8 mouse cellular contexts compared by ENCODE assay signal in the genomic region with DNA sequence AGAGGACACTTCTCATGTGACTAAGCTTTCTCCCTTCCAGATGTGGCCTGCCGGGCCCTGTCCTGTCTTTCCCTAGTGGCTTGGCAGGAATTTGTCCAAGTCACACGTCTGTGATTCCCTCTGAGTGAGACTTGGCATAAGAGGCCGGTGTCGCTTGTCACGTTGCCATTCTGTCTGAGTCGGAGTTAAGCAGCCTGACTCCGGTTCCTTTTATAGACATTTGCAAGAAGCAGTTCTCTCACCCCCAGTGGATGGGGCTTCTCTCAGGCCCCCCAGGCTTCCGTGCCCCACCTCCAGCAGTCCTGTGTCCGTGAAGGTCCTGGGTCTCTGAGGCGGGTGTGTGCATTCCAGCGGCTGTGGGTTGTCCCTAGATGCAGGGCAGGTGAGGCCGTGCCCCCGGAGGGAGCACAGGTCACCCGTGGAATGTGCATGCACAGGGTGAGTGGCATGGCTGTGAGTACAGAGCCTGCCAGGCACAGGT. TPM values are rescaled to one million over a fixed set of nuclear protein-coding genes. Genes with fewer than 3 reads are reported as not detected.
A peak's percentile ranks its signal among the peaks of the same experiment; 100 is the strongest.
DNase-seq lines count a peak whose midpoint lies in the region; ATAC-seq and TF ChIP-seq lines count a peak whose summit lies in the region.

No protein-coding gene starts in this region.

- peaks cover 56% of the 10 kb centered on the region for H3K4me1 ChIP-seq in heart, postnatal 0 days (ENCODE audit: control insufficient read depth, insufficient read depth)
- H3K4me1 ChIP-seq in midbrain, embryonic 11.5 days (ENCODE audit: control insufficient read depth, insufficient read depth, low read length) = peaks cover 31% of the 10 kb centered on the region

- H3K27me3 ChIP-seq in heart, postnatal 0 days (ENCODE audit: control insufficient read depth, insufficient read depth, low read length) = no peaks in the 10 kb centered on the region
- no peaks in the 10 kb centered on the region for H3K27me3 ChIP-seq in midbrain, embryonic 11.5 days (ENCODE audit: control insufficient read depth, insufficient read depth, low read length)

- peak overlapping the region; percentile 99 for H3K4me3 ChIP-seq in heart, postnatal 0 days (ENCODE audit: low read depth, low read length)
- H3K4me3 ChIP-seq in midbrain, embryonic 11.5 days (ENCODE audit: low read depth, low read length) = peak overlapping the region; percentile 99; the same call in 1 of the 2 replicates

- H3K4me2 ChIP-seq in heart, postnatal 0 days (ENCODE audit: low read depth, low read length) = peak overlapping the region; percentile 91
- H3K4me2 ChIP-seq in midbrain, embryonic 11.5 days = peak overlapping the region; percentile 87

- peak overlapping the region; percentile 99 for H3K27ac ChIP-seq in heart, postnatal 0 days (ENCODE audit: low read depth)
- no peak overlapping the region for H3K27ac ChIP-seq in midbrain, embryonic 11.5 days (ENCODE audit: low read depth, low read length)

- no peak for TF ChIP-seq CTCF in heart, postnatal 0 days (IDR thresholded peaks at IDR 0.05; ENCODE audit: low read depth)

- intact Hi-C loops in left cerebral cortex, postnatal 14 days (cut with DNase I) = no loop called here
- intact Hi-C loops in left cerebral cortex, postnatal 10 days (cut with DNase I) = loop anchor here (10.0 kb wide), 1 partner anchor 117 kb away; no protein-coding TSS in a partner anchor

- 10% methylated on average over 14 of the region's 14 CpGs for WGBS in heart, postnatal 0 days
- 41% methylated on average over 14 of the region's 14 CpGs for WGBS in midbrain, embryonic 11.5 days

- TF ChIP-seq EP300 in heart, postnatal 0 days (IDR thresholded peaks at IDR 0.05; ENCODE audit: low read depth) = peak; percentile 91

- peak; percentile 66 for ATAC-seq in heart, postnatal 0 days (ENCODE audit: insufficient read depth, low read depth)
- ATAC-seq in midbrain, embryonic 11.5 days (ENCODE audit: low FRiP score) = no peak

- H3K9ac ChIP-seq in heart, postnatal 0 days (replicated peaks; ENCODE audit: low read depth, low read length) = peak overlapping the region; percentile 99
- peak overlapping the region; percentile 93; the same call in 1 of the 2 replicates for H3K9ac ChIP-seq in midbrain, embryonic 11.5 days (ENCODE audit: low read length)

- H3K9me3 ChIP-seq in heart, postnatal 0 days (replicated peaks; ENCODE audit: control insufficient read depth, low read length) = no peaks in the 10 kb centered on the region
- no peaks in the 10 kb centered on the region for H3K9me3 ChIP-seq in midbrain, embryonic 11.5 days (ENCODE audit: control insufficient read depth, low read length)

- peaks cover 12% of the 10 kb centered on the region for H3K36me3 ChIP-seq in heart, postnatal 0 days (replicated peaks; ENCODE audit: control insufficient read depth, insufficient read depth, low read length)
- H3K36me3 ChIP-seq in midbrain, embryonic 11.5 days (ENCODE audit: control insufficient read depth, insufficient read depth, low read length) = peaks cover 3% of the 10 kb centered on the region; the same call in 1 of the 2 replicates

- peak; percentile 49 to 69 for DNase-seq in left cerebral cortex, postnatal 14 days (ENCODE audit: low spot score in 2 of 2)
- no peak for DNase-seq in left cerebral cortex, postnatal 10 days (ENCODE audit: extremely low spot score in 1 of 2, low spot score in 2 of 2)
- DNase-seq in fibroblast of lung, adult 2 months (ENCODE audit: low read depth) = peak; percentile 46
- DNase-seq in heart, postnatal 0 days (ENCODE audit: low spot score) = peak; percentile 87
- peak; percentile 85 for DNase-seq in kidney, postnatal 14 days
- DNase-seq in midbrain, embryonic 11.5 days (ENCODE audit: low spot score, missing footprints) = no peak
- DNase-seq in B cell, adult 2 months = no peak
- no peak for DNase-seq in spleen, postnatal 4 days (ENCODE audit: low spot score in 2 of 2)

RNA-seq across cellular contexts. Expression of a gene that starts 13.9 kb away (rescaled TPM):
- 10 to 100 TPM; 62.1 to 75.0 TPM for total RNA-seq in left cerebral cortex, postnatal 14 days (2021)
- total RNA-seq in left cerebral cortex, postnatal 10 days (2021) = 10 to 100 TPM; 58.7 to 60.6 TPM
- 51.3 and 71.0 TPM in 2 replicates for total RNA-seq in heart, postnatal 0 days (2014; rRNA removed; ENCODE audit: low replicate concordance)
- polyA plus RNA-seq in heart, postnatal 0 days (2015; fragmentation: Nextera tagmentation; extraction: Ambion mirVana) = 278 and 304 TPM in 2 replicates
- 123 and 130 TPM in 2 replicates for polyA plus RNA-seq in midbrain, embryonic 11.5 days (2014; fragmentation: Nextera tagmentation; extraction: Ambion mirVana)

RNA-seq across cellular contexts. Expression of a gene that starts 34.8 kb away (rescaled TPM):
- total RNA-seq in left cerebral cortex, postnatal 14 days (2021) = 10 to 100 TPM; 84.8 to 90.0 TPM
- total RNA-seq in left cerebral cortex, postnatal 10 days (2021) = 10 to 100 TPM; 81.4 to 83.7 TPM
- 19.2 and 28.3 TPM in 2 replicates for total RNA-seq in heart, postnatal 0 days (2014; rRNA removed; ENCODE audit: low replicate concordance)
- 11.7 and 13.5 TPM in 2 replicates for polyA plus RNA-seq in heart, postnatal 0 days (2015; fragmentation: Nextera tagmentation; extraction: Ambion mirVana)
- polyA plus RNA-seq in midbrain, embryonic 11.5 days (2014; fragmentation: Nextera tagmentation; extraction: Ambion mirVana) = 13.1 TPM in 2 replicates

Comparison
In these comparisons a context has a peak if more than half of its experiments do, and no peak if none do; other contexts are left out.
1. DNase-seq: peak in left cerebral cortex, postnatal 14 days (2 of 2), fibroblast of lung, adult 2 months (single experiment), heart, postnatal 0 days (single experiment) and kidney, postnatal 14 days (single experiment); none in left cerebral cortex, postnatal 10 days (0 of 2), midbrain, embryonic 11.5 days (single experiment), B cell, adult 2 months (0 of 2) and spleen, postnatal 4 days (0 of 2).